Mouse (Mus musculus): Measurements from ENCODE around the gene Adipor2. TPM values are rescaled to one million over a fixed set of nuclear protein-coding genes. Genes with fewer than 3 reads are reported as not detected.

Gene Adipor2
- polyA plus RNA-seq, 1 experiment from 2014 or later = 39.2 TPM

DNA sequence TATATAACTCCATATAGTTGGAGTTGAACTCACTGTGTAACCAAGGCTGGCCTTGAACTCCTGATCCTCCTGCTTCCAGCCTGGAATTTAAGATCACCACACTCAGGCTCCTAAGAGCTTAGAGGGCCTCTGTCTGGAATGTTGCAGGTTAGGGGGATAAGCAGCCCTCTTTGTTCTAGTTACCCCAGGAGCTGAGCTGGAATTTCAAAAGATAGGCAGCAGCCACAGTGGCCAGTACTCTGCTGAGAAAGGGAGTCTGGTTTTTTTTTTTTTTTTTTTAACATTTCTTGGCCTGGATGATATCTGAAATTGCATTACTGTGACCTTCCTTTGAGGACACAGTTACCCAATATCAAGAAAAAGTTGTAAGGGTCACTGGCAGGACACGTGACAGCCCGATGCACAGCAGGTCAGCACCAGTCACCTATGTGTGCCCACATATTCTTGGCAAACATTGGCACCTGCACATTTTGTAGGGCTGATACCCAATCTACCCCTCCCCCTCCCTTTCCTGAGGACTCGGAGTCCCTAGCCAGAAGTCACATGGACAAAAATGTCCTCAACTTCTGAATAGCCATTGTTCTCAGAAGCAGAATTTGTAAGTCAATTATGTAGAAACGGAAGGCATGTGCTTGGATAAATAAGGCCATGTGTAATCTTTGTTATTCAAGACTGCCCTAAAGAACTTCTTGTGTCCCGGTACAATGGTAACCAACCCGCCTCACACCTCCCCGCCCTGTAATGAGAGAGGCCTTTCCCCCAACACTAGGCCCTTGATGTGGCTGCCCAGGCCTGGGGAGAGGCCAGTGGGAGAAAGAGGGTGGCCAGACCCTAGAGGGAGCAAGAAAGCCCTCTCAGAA lies 1.1 kb upstream of the Adipor2 start:
- H3K4me3 ChIP-seq = no peak overlapping the region
- 0 out of 2 replicates have a peak, but pooled peaks cover 4% of the 10 kb centered on the region for H3K4me1 ChIP-seq
- no peaks in the 10 kb centered on the region for H3K36me3 ChIP-seq (replicated peaks)
- no peaks in the 10 kb centered on the region for H3K9me3 ChIP-seq
- H3K27ac ChIP-seq = no peak overlapping the region
- WGBS = 19% methylated on average over 7 of the region's 7 CpGs
- H3K27me3 ChIP-seq (replicated peaks) = no peaks in the 10 kb centered on the region
- no peak overlapping the region for H3K9ac ChIP-seq
- 0 out of 2 replicates have a peak, but pooled peaks have one; percentile 50 for ATAC-seq (replicated peaks)
- H3K4me2 ChIP-seq = no peak overlapping the region

DNA sequence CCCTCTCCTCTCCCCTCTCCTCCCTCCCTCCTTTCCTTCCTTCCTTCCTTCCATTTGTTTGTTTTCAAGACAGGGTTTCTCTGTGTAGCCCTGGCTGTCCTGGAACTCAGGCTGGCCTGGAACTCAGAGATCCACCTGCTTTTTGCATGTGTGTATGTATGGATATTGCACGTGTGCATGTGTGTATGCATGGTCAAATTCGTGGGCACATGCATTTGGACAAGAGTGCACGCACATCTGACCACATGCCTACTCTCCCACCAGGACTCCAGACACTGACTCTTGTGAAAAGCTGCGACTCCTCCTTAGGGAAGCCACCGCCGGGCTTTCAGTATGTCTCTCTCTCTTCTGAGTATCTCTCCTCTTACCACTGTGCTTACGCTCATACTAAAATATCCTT lies 317 bp upstream of the Adipor2 start:
- H3K4me3 ChIP-seq = no peak overlapping the region
- H3K9ac ChIP-seq = no peak overlapping the region
- no peaks in the 10 kb centered on the region for H3K36me3 ChIP-seq (replicated peaks)
- H3K27me3 ChIP-seq (replicated peaks) = no peaks in the 10 kb centered on the region
- H3K4me1 ChIP-seq = 0 out of 2 replicates have a peak, but pooled peaks cover 4% of the 10 kb centered on the region
- WGBS = 55% methylated on average over 7 of the region's 7 CpGs
- H3K27ac ChIP-seq = no peak overlapping the region
- ATAC-seq (replicated peaks) = no peak
- H3K4me2 ChIP-seq = no peak overlapping the region
- no peaks in the 10 kb centered on the region for H3K9me3 ChIP-seq

DNA sequence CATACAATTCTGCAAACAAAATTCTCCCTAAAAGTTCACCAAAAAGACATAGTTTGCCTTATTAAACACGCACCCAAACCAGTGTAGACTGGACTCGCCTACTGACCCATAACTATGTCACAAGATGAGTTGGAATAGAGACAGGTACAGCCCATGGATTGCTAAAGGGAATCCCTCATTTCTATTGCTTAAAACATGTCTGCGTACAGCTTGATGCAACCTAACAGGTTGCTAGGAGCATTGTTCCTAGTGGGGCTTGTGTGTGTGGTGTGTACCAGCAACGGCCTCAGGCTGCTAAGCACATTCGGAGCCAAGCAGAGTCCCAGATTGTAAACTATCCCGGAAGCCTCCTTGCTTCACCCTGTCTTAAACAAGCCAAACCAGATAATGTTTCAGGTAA lies 861 bp downstream of the Adipor2 start:
- Histone ChIP-seq H3K4me3 (no peak overlapping the region), H3K9me3 (no peaks in the 10 kb centered on the region), H3K9ac (no peak overlapping the region), H3K4me1 (0 out of 2 replicates have a peak, but pooled peaks cover 4% of the 10 kb centered on the region), H3K27me3 (replicated peaks) (no peaks in the 10 kb centered on the region), H3K27ac (no peak overlapping the region), H3K36me3 (replicated peaks) (no peaks in the 10 kb centered on the region), H3K4me2 (no peak overlapping the region)
- WGBS = 73% methylated on average over 6 of the region's 6 CpGs
- ATAC-seq (replicated peaks) = no peak

DNA sequence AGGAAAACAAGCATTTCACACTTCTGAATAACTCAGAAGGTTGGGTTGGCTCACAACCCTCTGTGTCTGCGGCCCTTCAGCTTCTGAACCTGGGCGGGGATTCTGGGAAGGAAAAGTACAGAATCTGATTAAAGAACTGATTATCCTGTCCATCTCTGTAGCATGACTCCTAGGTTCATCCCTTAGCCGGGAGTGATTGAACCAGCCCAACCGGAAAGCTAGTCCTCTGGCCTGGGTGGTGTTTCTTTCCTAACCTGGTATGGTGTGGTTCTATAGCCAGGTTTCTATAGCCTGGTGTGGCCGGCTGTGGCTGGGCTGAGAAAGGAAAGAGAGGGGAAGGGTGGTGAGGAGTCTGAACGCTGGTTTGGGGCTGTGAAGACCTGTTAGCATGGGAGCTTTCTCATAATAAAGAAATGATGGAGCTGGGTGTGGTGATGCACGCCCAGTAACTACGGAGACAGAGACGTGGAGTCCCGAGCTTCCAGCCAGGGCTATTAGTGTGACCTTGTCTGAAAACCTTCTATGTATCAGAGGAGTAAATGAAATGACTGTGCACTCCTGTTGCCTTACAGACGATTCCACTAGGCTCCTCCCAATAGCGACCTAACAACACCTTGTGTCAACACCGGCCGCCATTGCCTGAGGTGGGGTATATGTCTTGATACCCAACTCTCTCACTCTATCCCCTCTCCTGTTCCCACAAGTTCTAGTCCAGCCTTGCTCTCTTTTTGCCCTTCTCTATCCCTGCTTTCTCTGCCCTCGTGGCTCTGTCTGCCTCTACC lies 3.1 kb downstream of the Adipor2 start:
- Histone ChIP-seq H3K4me2 (no peak overlapping the region), H3K9me3 (no peaks in the 10 kb centered on the region), H3K27me3 (replicated peaks) (no peaks in the 10 kb centered on the region), H3K4me1 (0 out of 2 replicates have a peak, but pooled peaks cover 4% of the 10 kb centered on the region), H3K27ac (no peak overlapping the region), H3K9ac (no peak overlapping the region), H3K4me3 (no peak overlapping the region), H3K36me3 (replicated peaks) (no peaks in the 10 kb centered on the region)
- WGBS = 85% methylated on average over 15 of the region's 15 CpGs
- ATAC-seq (replicated peaks) = no peak

DNA sequence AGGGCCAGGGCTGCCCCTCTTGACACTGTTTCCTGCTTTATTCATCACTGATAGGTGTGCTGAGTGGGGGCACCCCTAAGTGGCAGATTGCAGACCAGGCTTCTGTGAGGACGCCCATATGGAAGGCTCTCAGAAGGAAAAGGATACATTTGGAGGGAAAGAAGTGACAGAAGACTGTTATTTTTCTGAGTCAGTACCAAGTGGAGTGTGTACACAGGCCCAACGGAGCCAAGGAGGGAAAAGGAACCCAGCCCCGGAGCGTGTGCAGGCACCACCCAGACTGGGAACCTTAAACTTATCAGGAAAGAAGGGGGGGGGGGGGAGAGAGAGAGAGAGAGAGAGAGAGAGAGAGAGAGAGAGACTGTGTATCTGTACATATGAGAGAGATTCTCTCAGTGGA lies 4.9 kb downstream of the Adipor2 start:
- no peaks in the 10 kb centered on the region for H3K36me3 ChIP-seq (replicated peaks)
- WGBS = 89% methylated on average over 4 of the region's 4 CpGs
- no peaks in the 10 kb centered on the region for H3K9me3 ChIP-seq
- H3K4me1 ChIP-seq = 0 out of 2 replicates have a peak, but pooled peaks cover 2% of the 10 kb centered on the region
- no peaks in the 10 kb centered on the region for H3K27me3 ChIP-seq (replicated peaks)
- no peak overlapping the region for H3K9ac ChIP-seq
- H3K4me2 ChIP-seq = no peak overlapping the region
- ATAC-seq (replicated peaks) = no peak
- H3K27ac ChIP-seq = no peak overlapping the region
- H3K4me3 ChIP-seq = no peak overlapping the region

DNA sequence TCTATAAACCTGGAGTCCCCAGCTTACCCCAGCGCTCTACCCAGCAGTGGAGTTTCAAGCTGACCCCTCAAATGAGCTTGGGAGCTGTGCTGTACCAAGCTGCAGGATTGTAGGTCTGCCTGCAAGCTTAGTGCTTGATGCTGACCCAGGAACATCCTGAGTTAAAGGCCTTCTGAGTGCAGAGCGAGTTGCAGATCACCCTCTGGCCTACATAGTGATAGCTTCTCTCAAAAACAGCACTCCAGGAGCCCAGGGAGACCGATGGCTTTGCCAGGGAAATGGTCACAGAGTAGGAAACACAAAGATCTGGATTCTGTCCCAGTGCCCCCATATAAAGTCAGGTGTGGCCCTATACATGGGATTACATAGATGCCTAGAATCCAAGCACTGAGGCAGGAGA lies 6.0 kb downstream of the Adipor2 start:
- Histone ChIP-seq H3K9ac (no peak overlapping the region), H3K4me3 (no peak overlapping the region), H3K4me2 (no peak overlapping the region), H3K36me3 (replicated peaks) (no peaks in the 10 kb centered on the region), H3K27ac (no peak overlapping the region), H3K9me3 (no peaks in the 10 kb centered on the region), H3K27me3 (replicated peaks) (no peaks in the 10 kb centered on the region), H3K4me1 (no peaks in the 10 kb centered on the region)
- ATAC-seq (replicated peaks) = no peak
- 87% methylated on average over 3 of the region's 3 CpGs for WGBS

DNA sequence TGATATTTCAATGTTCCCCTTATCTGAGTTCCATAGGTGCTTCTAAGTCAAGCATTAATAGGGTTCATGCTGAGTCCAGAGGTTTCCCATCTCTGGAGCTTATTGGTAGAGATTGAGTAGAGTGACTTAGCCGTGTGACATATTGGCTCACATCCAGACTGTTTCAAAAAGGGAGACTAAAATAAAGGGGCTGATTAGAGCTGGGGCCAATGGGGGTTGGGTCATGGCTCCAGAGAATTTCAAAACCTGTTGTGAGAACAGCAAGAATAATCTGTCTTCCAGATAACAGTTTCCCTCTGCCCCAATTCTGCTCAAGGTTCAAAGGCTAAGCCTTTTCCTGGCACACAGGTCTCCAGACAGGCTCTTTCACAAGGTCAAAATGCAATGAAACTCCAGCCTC lies 7.7 kb downstream of the Adipor2 start:
- Histone ChIP-seq H3K27ac (no peak overlapping the region), H3K4me2 (no peak overlapping the region), H3K27me3 (replicated peaks) (no peaks in the 10 kb centered on the region), H3K36me3 (replicated peaks) (no peaks in the 10 kb centered on the region), H3K9me3 (no peaks in the 10 kb centered on the region), H3K4me1 (no peaks in the 10 kb centered on the region), H3K9ac (no peak overlapping the region), H3K4me3 (no peak overlapping the region)
- 46% methylated on average over 1 of the region's 1 CpGs for WGBS
- no peak for ATAC-seq (replicated peaks)

DNA sequence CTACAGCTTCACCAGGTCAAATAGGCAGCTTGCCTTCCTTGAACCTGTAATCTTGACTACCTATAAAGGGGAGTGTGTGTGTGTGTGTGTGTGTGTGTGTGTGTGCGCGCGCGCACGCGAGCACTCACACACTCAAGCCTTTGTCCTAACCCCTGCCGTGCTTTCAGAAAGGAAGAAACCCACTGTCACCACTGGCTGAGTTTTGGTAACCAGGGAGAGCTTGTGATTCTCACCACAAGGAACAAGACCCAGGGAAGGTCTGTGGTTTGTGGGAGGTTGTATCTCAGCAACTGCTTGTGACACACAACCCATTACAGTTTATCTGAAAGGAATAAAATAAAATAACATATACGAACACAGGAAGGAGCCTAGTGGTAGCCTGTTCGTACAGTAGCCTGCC lies 8.9 kb downstream of the Adipor2 start:
- H3K9ac ChIP-seq = no peak overlapping the region
- ATAC-seq (replicated peaks) = no peak
- H3K27me3 ChIP-seq (replicated peaks) = no peaks in the 10 kb centered on the region
- H3K4me3 ChIP-seq = no peak overlapping the region
- no peaks in the 10 kb centered on the region for H3K36me3 ChIP-seq (replicated peaks)
- 63% methylated on average over 9 of the region's 9 CpGs for WGBS
- no peaks in the 10 kb centered on the region for H3K4me1 ChIP-seq
- no peak overlapping the region for H3K4me2 ChIP-seq
- H3K27ac ChIP-seq = no peak overlapping the region
- H3K9me3 ChIP-seq = no peaks in the 10 kb centered on the region

DNA sequence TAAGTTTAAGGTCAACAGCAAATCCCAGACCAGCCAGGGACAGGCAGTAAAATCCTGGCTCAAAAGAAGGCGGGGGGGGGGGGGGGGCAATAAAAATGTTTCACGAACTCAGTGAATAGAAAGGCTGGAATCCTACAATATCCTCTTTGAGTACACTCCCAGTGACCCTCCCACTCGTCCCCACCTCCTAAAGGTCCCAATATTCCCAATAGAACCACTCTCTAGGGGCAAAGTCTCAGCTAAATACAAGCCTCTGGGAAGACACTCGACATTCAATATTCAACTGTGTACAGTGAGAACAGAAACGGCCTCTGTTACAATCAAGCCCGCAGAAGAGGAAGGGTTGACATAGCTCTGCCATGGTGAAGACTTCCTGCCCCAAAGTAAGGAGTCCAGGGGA lies 9.7 kb downstream of the Adipor2 start:
- H3K4me3 ChIP-seq = no peak overlapping the region
- no peak overlapping the region for H3K4me2 ChIP-seq
- no peak for ATAC-seq (replicated peaks)
- no peak overlapping the region for H3K9ac ChIP-seq
- no peaks in the 10 kb centered on the region for H3K36me3 ChIP-seq (replicated peaks)
- no peaks in the 10 kb centered on the region for H3K27me3 ChIP-seq (replicated peaks)
- WGBS = 66% methylated on average over 6 of the region's 6 CpGs
- no peaks in the 10 kb centered on the region for H3K4me1 ChIP-seq
- no peak overlapping the region for H3K27ac ChIP-seq
- H3K9me3 ChIP-seq = no peaks in the 10 kb centered on the region

DNA sequence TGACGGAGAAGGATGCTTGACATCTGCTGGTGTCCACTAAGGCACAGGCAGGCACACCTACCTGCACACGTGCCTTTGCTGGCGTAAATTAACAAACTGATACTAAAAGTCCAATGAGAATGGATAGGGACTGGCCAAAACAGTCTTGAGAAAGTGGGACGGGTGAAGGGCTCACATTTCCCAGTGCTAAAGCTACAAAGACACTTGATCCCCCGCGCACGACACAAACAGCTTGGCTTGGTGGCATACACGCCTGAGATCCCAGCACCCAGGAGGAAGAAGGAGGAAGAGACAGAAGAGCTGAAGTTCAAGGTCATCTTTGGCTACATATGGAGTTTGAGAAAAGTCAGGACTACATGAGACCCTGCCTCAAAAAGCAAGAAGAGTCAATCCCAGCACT lies 11.0 kb downstream of the Adipor2 start:
- H3K27me3 ChIP-seq (replicated peaks) = no peaks in the 10 kb centered on the region
- H3K9ac ChIP-seq = no peak overlapping the region
- no peak overlapping the region for H3K4me2 ChIP-seq
- H3K9me3 ChIP-seq = no peaks in the 10 kb centered on the region
- no peak overlapping the region for H3K4me3 ChIP-seq
- H3K36me3 ChIP-seq (replicated peaks) = no peaks in the 10 kb centered on the region
- no peak for ATAC-seq (replicated peaks)
- 86% methylated on average over 8 of the region's 8 CpGs for WGBS
- no peak overlapping the region for H3K27ac ChIP-seq
- no peaks in the 10 kb centered on the region for H3K4me1 ChIP-seq

DNA sequence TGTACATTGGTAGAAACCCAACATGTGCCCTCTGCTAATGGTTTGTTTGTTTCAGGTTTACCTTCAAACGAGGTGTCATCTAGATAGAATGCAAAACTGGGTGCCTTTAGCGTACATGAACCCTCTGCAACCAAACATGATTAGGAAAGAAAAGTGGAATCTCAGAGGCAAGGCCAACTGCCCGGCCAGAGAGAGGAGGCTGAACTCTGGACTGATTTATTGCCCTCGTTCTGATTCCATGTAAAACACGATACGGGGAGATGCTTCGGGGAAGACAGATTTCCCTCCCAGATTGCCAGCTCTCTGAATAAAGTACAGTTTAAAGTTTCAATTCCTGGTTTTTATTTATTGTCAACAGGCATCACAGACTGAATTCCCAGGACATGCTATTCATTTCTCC lies 12.2 kb downstream of the Adipor2 start:
- no peak overlapping the region for H3K4me2 ChIP-seq
- no peaks in the 10 kb centered on the region for H3K27me3 ChIP-seq (replicated peaks)
- H3K4me1 ChIP-seq = no peaks in the 10 kb centered on the region
- no peak for ATAC-seq (replicated peaks)
- no peak overlapping the region for H3K9ac ChIP-seq
- no peaks in the 10 kb centered on the region for H3K9me3 ChIP-seq
- 91% methylated on average over 7 of the region's 7 CpGs for WGBS
- H3K36me3 ChIP-seq (replicated peaks) = no peaks in the 10 kb centered on the region
- no peak overlapping the region for H3K4me3 ChIP-seq
- H3K27ac ChIP-seq = no peak overlapping the region

DNA sequence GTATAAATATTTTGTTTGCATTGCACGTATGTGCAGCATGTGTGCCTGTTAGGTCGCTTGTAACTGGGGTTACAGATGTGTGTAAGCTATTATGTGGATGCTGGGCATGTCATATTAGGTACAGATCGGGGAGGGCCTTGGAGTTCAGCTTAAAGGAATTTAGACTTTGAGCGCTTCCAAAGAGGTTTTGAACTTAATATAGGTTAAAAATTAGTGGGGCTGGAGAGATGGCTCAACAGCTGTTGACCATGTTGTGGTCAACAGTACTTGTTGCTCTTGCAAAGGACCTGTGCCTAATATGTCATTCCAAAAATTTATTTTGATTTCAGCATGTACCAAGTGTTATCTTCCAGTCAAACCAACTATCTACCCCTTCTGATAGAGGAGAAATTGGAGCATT lies 12.7 kb downstream of the Adipor2 start:
- H3K27ac ChIP-seq = no peak overlapping the region
- WGBS = 94% methylated on average over 4 of the region's 4 CpGs
- no peaks in the 10 kb centered on the region for H3K9me3 ChIP-seq

More for the DNA sequence above, 12.7 kb downstream of the Adipor2 start:
- Histone ChIP-seq H3K36me3 (replicated peaks) (no peaks in the 10 kb centered on the region), H3K27me3 (replicated peaks) (no peaks in the 10 kb centered on the region), H3K4me3 (no peak overlapping the region), H3K9ac (no peak overlapping the region), H3K4me1 (no peaks in the 10 kb centered on the region), H3K4me2 (no peak overlapping the region)
- ATAC-seq (replicated peaks) = no peak

Measured in midbrain, embryonic 15.5 days (tissue).